Mouse (Mus musculus): Measurements from ENCODE around the gene Asb8. TPM values are rescaled to one million over a fixed set of nuclear protein-coding genes. Genes with fewer than 3 reads are reported as not detected.

Gene Asb8
- total RNA-seq (2021): 100 to 1,000 TPM; 137 to 157 TPM
- long read RNA-seq, experiment 1, transcript Asb8-202 (4 exons, 1,100 nt): major isoform, 113 of 226 reads
- long read RNA-seq, experiment 1, transcript Asb8-201 (4 exons, 1,049 nt): minor isoform, 70 of 226 reads
- long read RNA-seq, experiment 1, partial matches to known transcripts: 33 of 226 reads
- long read RNA-seq, experiment 1, other reads (novel, unspliced or antisense): 10 of 226 reads
- long read RNA-seq, experiment 2, transcript Asb8-202 (4 exons, 1,100 nt): major isoform, 139 of 269 reads
- long read RNA-seq, experiment 2, transcript Asb8-201 (4 exons, 1,049 nt): minor isoform, 80 of 269 reads
- long read RNA-seq, experiment 2, partial matches to known transcripts: 25 of 269 reads
- long read RNA-seq, experiment 2, other reads (novel, unspliced or antisense): 25 of 269 reads

DNA sequence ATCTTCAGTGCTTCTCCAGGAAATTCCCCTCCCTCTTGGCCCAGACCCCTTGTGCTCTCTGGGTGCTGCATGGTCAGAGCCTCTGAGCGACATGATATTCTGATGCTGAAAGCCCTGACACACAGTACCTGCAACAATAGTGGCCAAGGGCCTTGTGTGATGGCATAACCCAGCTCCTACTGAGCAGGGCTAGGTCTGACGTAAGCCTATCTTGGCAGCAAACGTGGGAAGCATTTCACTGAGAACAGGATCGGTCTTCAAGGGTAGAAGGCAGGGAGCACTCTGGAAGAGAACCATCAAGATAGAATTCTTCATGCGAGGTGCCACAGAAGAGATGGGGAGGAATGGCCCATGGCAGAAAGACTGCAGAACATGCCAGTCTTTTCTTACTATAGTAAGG, at the start of gene Asb8:
TSS of gene Asb8 (minus strand) at position 101 of the 400 bp plus-strand sequence.
- no peak for DNase-seq

DNA sequence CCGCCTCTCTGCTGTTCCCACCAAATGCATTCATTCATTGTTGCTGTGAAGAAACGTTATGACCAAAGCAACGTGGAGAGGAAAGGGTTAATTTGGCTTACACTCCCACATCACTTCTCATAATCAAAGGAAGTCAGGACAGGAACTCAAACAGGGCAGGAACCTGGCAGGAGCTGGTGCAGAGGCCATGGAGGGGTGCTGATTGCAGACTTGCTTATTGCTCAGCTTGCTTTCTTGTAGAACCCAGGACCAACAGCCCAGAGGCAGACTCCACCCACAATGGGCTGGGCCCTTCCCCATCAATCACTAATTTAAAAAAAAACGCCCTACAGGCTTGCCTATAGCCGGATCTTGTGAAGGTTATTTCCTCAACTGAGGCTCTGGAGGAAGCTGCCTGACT, 48.7 kb upstream of the Asb8 start:
- DNase-seq: no peak

DNA sequence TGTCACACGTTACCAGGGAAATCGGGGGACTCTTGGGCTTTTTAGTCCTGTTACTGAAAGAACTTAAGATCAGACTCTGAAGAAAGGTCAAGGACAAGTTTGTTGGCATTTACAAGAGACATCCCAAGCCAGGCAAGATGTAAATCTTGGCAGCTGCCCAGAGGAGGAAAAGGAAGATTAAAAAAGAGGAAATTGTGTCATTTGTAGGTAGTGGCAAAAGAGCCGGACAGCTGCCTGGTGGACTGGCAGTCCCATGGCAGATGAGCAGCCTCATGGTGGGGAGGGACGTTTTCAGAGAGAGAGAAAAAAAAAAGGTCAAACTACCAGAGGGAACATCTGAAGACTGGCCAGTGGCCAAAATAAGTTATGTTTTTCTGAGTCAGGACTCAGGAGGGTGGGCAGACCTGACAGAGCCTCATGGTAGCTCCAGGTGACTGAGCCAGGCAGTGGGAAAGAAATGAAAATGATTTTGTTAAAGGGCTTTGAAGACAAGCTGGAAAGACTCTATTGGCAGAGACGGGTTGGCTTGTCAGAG, 48.0 kb upstream of the Asb8 start:
- DNase-seq: no peak

DNA sequence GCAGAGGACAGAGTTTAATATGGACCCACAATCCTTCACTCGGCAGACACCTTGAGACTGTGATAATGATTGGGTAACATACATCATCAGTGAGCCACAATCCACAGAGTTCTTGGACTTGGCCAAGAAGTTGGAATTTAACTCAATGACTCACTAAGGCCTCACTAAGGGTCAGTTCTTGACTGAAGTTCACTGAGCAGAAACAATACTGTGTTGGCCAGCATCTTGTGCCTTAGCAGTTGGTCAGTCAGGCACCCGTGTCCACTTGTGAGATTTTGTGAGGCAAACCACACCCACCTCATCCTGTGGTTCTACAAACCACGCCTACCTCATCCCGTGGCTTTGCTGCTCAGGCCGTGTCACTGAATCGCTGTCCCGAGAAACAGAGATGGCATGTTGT, 44.3 kb upstream of the Asb8 start:
- no peak for DNase-seq

DNA sequence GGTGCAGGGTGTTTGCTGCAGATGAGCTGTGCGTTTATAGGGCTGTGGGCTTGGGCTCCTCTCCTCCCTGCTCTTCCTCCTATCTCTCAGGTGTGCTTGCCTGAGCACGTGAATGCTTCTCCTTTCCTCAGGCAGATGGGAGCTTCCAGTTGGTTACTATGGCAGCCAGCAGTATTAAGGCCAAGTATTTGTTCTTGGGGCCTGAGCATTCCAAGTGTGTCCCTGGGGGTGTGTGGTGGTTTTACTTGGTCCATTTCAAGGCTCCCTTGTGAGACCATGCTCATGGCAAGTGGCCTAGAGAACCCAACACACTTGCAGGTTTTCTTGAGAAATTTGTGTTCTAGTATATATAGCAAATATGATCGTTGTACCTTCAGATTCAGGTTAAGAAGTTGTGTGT, 30.0 kb upstream of the Asb8 start, which contains the start of gene Olfr288:
TSS of gene Olfr288 (minus strand) at position 101 of the 400 bp plus-strand sequence.
- no peak for DNase-seq

DNA sequence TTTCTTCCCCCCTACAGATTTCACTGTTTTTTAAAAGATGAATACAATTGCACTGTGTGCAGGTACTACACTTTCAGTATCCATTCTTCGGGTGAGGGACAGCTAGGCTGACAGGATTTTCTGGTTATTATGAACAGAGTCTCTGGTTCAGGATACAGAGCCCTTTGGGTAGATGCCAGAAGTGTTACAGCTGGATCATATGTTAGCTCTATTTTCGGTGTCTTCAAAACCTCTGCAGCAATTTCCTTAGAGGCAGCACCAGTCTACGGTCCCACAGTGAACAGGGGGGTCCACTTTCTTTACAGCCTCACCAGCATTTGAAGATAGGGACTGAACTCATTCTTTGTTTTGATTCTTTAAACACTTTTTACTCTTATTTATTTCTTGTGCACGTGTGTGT, 19.0 kb upstream of the Asb8 start:
- DNase-seq: no peak

DNA sequence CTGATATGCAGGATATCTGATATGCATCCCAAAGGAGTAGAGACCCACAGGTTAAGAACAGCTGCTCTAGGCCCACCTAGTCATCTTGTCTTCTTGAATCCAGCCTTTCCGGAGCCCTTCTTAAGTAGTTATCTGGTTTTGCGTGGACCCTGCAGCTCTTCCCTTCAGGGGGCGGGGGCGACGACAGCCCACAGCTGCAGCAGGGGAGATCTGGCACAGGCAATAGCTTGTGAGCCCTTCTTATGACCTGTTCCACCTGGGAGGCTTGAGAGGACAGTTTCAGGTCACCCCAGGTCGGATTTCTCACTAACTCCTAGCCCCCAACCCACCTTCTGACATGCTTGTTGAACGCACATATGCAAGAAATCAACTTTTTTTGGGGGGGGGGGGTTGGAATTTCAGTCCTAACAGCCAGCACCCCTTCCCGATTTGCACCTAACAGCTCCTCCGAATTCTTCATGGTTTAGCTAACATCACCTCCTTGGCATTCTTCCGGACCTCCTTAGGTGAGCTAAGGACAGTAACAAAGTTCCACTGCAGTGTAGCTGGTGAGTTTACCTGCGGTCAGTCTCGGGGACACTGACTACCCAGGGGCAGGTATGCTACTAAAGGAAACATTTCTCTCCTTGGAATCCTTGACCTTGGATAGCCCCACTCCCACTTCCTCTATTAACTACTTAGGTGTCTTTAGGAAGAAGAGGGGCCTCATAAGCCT, 16.6 kb upstream of the Asb8 start:
- DNase-seq: peak; percentile 9

DNA sequence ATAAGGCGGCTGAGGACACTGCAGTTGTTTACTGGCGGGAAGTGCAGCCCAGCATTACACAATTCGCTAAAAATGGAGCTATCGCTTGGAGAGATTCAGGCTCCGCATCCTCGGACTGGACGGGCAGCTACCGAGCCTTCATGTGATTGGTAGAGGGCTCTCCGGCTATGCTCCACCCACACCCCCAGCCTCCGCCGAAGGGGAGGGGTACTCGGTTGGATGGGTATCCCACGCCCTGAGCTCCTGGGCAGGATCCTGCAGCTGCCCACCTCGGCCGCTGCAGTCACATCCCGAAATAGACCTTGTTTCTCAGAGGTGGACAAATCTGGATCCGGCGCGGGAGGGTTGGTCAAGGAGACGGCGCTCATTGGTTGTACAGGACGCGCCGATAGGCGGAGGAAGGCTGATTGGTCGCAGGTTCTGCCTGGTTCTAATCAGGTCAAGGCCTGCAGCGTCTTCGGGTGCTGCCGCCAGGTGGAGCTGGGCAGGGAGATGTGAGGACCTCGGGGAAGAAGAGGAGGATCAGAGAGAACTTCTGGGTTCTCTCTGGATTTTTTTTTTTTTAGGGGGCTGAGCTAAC, 15.8 kb upstream of the Asb8 start:
- DNase-seq: peak; percentile 89

DNA sequence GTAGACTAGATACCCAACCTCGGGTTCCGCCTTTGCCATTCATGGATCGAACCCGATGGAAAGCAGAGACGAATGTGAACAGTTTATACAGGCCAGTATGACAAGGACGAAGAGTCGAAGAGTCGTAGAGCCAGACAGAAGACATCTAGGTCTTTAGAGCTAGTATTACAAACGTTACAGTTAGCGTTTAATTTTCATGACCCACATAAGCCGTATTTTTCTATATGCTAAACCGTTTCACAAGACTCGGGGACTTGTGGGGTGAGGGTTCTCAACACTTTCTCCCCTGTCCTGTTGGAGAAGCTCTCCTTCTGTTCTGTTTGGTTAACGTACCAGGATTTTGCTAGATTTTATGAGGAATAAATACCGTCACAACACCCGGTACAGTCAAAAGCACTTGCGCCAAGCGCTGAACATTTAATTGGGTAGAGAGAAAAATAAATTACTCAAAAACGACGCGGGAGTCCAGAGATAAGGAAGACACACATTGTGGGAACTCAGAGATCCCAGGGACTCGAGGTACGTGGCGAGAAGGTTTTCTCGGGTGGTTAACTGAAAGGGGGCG, 15.2 kb upstream of the Asb8 start:
- no peak for DNase-seq

DNA sequence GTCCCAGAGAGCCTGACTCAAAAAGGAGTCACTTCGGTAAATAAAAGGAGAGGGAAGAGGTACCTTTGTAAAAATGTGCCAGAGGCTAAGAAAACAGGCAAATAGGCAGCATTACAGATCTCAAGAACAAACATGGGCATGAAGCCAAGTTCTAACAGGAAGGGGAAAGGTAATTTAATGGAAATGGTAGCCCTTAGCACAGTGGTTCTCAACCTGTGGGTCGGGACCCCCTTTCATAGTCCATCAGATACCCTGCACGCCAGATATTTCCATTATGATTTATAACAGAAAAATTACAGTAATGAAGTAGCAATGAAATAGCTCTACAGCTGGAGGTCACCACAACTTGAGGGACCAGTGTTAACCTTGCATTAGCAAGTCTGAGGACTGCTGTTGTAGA, 11.9 kb upstream of the Asb8 start:
- no peak for DNase-seq

DNA sequence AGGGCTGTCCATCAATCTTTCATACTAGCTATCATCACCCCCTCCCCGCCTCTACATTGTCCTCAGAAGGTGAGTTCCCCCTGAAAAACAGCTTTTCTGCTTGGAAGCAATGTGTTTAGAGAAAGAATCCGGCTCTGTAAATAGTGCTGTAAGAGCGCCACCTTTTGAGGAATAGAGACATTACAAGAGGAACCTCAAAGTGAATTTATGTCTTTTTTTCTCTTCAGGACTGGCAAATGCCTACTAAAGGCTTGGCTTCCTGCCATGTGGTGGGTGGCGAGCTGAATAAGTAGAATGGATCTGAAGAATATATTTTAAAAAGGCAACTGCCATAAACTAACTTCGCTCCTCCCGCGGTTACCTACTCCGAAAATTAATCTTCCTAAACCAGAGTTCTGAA, 8.4 kb upstream of the Asb8 start:
- no peak for DNase-seq

DNA sequence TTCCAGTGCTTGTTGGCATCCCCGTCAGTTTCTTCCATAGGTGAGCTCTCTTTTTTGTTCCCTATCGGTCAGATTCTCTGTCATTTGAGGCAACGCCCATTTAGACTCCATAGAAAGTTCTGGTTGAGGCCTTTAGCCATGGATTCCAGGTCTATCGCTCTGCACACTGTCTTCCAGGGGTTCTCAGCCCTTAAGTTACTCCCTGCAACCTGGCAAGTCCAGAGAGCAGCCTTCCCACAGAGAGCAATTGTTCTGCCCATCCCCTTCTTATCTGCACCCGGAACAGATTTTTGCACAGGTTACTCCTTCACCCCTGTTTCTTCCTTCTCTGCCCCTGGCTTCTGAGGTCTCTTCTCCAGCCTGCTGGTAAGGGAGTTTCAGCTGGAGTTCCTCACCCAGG, 6.7 kb upstream of the Asb8 start:
- DNase-seq: no peak

DNA sequence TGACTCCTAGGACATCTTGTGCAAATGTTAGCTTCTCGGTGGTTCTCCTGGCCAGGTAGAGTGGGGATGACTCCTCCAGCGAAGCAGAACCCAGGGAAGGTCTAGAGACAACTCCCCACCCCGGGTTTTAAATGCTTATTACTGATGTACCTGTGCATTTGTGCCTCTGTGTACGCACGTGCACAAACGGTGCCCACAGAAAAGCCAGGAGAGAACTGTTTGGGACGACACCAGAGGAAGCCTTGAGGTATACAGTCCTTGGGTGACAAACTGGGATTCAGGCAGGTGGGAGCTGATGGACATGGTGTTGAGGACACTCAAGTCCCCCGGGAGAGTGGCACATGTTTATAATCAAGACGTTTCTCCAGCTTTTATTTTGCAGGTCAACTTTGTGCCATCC, 5.5 kb upstream of the Asb8 start:
- DNase-seq: no peak

DNA sequence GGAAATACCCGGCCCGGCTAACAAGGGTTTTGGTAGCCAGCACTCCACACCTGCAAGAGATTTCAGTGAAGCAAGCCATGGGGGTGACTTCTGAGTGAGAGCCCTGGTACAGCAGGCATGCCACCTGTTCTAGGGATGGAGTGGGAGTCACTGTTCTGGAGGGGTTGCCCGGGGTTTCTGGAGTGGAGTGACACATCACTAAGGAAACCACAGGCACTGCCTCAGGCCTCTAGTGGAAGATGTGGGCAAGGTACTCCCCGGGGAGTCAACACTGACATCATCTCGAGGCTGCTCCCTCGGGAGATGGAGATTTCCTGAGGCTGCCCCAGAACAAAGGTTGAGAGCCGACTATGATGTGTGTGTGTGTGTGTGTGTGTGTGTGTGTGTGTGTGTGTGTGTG, 4.9 kb upstream of the Asb8 start:
- no peak for DNase-seq

DNA sequence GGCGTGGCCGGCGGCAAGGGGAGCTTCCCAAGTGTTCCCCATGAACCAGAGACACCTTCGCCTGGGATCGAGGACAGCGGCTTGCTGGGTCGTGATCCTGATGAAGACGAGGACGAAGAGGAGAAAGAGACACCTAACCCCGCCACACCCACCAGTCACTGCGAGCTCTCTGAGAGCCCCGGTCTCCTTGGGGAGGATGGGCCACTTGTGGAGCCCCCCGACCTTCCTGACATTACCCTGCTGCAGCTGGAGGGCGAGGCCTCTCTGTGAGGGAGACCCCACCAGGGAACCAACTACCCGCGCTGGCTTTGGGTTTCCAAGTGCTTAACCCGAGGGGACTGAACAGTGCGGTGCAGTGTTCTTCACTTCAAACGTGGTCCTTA, 3.2 kb upstream of the Asb8 start:
- DNase-seq: no peak

DNA sequence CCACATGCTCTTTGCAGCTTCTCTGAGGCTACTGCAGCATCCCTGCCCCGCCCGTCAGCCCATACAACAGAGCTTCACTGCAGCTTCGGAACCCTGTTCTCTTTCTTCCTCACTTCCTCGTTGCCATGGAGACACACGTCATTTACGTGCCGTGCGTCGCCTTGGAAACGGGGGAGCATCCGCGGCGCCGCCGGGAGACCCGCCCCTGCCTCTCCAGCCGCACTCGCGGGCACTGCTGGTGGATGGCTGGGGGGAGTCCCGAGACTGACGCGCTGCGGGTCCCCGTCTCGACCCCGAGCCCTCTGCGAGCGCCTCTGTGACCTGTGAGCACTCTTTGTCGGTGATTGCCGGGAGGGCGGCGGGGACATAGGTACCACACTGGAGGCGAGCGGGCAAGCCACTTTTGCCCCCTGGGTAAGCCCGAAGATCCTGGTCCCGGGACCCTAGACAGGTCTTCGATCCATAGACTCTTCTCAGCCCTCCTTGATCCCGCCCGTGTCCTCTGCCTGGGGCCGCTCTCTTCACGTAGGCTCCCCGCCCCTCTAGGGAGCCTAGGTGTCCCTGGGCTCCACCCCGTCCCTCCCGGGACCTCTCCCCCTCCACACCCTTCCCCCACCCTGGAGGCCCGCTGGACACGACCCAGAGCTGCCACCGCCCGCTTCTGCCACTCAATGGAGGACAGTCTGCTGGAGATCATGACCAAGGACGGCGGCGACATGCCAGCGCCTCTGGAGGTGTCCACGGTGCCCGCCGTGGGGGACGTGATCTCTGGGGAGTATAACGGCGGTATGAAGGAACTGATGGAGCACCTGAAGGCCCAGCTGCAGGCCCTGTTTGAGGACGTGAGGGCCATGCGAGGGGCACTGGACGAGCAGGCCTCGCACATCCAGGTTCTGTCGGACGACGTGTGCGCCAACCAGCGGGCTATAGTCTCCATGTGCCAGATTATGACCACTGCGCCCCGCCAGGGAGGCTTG, 2.5 kb upstream of the Asb8 start:
- peak; percentile 41 for DNase-seq

DNA sequence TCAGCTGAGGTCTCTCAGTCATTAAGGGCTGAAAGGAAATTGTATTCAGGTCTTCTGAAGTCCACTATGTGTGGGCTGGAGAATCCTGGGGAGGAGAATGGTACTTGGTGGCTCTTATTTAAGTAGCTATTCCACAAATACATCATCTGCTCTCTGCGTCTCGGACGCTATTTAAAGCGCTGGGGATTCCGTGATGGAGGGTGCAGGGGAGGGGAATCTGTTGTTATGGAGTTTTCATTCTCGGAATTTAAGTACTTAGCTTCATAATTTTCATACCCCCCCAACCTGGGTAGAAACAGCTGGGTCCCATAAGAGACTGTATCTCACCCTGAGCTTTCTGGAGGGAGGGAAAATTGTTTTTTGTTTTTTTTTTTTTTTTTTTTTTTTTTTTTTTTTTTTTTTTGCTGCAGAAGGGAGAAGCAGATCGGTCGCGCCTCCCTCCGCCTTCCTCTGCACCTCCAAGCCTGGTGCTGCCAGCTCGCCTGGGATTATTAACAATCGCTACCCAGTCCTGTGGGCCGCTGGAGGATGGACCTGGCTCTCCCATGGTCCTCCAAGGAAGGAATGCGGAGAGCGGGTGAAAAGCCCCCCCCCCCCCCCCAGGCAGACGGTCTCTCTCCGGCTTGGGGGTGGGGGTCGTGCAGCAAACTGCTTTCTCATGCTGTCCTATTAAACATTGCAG, 1.7 kb upstream of the Asb8 start, which contains the start of gene Ccdc184:
TSS of gene Ccdc184 (plus strand) at position 196 of the 682 bp plus-strand sequence.
- no peak for DNase-seq

DNA sequence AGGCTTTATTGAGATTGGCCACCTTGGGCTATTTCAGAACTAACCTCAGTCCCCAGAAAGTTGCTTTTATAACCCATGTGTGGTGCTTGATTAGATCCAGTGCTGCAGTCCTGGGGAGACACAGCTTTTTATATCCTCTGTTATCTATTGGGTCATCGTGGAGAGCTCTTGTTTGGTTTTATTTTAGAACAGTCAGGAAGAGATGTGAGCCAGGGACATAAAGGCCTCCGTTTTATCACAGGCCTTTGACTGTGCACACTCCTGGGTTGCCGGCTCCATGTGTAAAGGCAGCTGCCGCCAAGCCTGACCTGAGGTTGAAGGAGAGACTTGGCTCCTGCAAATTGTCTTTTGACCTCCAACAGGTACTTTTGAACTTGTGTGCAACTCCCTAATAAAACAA, 2.9 kb downstream of the Asb8 start:
- DNase-seq: no peak

DNA sequence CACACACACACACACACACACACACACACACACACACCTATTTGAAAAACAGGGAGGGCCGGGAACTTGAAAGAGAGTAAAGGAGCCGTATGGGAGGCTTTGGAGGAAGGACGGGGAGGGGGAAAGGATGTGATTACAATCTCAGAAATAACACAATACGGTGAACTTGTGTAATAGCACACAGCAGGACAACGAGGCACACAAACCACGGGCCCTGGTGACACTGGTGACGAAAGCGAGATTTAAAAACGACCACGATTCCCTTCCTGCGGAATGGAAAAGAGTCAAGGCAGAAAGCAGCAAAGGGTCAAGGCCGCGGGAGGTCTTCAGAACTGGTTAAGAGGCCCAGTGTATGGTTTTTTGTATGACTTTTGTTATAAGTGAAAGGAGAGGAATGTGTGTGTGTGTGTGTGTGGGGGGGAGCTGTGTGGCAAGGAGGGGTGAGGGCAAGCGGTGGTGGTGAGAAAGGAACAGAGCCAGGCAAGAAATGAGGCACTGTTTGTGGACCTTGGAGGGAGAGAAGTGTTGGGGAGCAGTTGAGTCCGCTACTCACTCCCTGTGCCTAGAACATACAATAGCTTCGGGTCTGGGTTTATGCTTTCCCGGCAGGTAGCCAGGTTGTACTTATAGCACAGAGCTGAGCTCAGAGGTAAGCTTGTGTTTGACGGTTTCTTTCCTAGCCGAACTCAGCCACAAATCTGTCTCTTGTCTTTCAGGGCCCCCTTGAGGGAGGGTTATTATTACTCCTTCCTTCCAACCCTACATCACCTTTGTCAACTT, 4.2 kb downstream of the Asb8 start:
- no peak for DNase-seq

DNA sequence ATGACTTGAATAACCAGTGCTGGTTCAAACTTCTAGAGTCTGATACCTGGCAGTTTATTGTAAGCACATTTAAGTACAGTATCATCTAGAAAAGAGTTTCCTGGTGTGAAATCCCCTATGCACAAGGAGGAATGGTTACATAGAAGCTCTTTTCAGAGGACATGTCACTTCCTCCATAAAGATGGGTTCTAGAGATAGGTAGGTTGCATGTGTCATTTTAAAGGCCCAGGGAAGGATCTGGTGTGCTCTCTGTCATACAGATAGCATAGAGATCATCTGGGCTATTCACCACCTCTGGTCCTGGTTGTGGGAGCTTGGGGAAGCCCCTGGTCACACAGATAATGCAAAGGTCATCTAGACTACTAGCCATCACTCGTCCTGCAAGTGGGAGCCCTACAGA, 8.2 kb downstream of the Asb8 start:
- no peak for DNase-seq
